Mouse (Mus musculus) bone marrow, adult 2 months (tissue): ENCODE data around the gene Klhl41. TPM values are rescaled to one million over a fixed set of nuclear protein-coding genes. Genes with fewer than 3 reads are reported as not detected.
"Not testable (repeated sequence)": the region's sequence is repeated elsewhere in the genome, so short reads cannot be mapped to it uniquely, and the experiment has no call there.

ENCODE experiments used
- H3K27ac ChIP-seq: fragments of 200-500 bp; 2 replicates; pipeline ENCODE4 v1.5.1; 2012; ENCODE audit warnings: low read depth, mild to moderate bottlenecking, control low read depth, inconsistent platforms, low read length; ENCODE audit not compliant: control insufficient read depth, poor library complexity, insufficient read depth
- H3K4me1 ChIP-seq: fragments of 200-500 bp; 2 replicates; pipeline ENCODE4 v1.6.1; 2011; ENCODE audit warnings: low read length; ENCODE audit not compliant: control insufficient read depth, insufficient read depth
- H3K4me3 ChIP-seq: fragments of 200-500 bp; replicated peaks from 2 replicates; pipeline ENCODE3; 2011; ENCODE audit warnings: mild to moderate bottlenecking, low read depth, low read length, control low read depth; ENCODE audit not compliant: control insufficient read depth
- CTCF ChIP-seq: fragments of 200-500 bp; IDR thresholded peaks from 2 replicates; pipeline ENCODE4 v1.5.1; 2011; ENCODE audit warnings: low read length, control low read depth; ENCODE audit not compliant: control insufficient read depth, insufficient read depth
- POLR2A ChIP-seq: fragments of 200-500 bp; IDR thresholded peaks from 2 replicates; pipeline ENCODE4 v1.6.1; 2011; ENCODE audit warnings: low read depth, mild to moderate bottlenecking, control low read depth, low read length, borderline replicate concordance; ENCODE audit not compliant: control insufficient read depth
- WGBS: fragments of 180-500 bp; shearing (Covaris S2); methylation state at CpG from one replicate; pipeline ENCODE4 v1.1.7; 2018; 5-methylcytosine and 5-hydroxymethylcytosine counted together
- polyA plus RNA-seq: library from polyadenylated mRNA; stranded (reverse); fragments of >200 nt; gene quantifications from 2 replicates; pipeline ENCODE4 v1.2.4, GENCODE M21; 2011; ENCODE audit warnings: low replicate concordance; ENCODE audit not compliant: missing spikeins, insufficient read depth, insufficient read length

Klhl41 gene
- 0.60 TPM in 1 of 2 replicates, not detected in the other for polyA plus RNA-seq

DNA sequence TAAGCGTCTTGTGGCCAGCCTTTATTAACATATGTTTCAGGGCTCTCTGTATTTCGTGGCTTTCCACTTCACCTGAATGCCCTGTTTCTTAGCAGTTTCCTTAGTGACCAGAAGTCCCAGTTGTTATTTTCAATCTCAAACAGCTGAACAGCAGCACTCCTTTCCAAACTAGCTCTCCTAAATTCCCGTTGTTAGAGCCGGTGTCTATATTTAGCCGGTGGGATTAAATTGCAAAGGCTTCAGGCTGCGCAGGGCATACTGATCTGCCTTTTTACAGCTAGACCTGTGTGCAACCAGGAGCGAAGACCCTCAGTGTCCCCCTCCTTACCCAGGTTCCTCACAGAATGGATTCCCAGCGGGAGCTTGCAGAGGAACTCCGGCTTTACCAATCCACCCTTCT is at the start of gene Klhl41:
Gene Klhl41, plus strand, starts transcription at position 268 of the 400 bp plus-strand sequence.
- Histone ChIP-seq H3K27ac (no peak within 1 kb of the TSS), H3K4me3 (no peak within 1 kb of the TSS), H3K4me1 (no peaks in the 10 kb centered on the region)
- 85% methylated on average over 9 of the region's 9 CpGs for WGBS
- no peak for TF ChIP-seq POLR2A
- no peak for TF ChIP-seq CTCF

DNA sequence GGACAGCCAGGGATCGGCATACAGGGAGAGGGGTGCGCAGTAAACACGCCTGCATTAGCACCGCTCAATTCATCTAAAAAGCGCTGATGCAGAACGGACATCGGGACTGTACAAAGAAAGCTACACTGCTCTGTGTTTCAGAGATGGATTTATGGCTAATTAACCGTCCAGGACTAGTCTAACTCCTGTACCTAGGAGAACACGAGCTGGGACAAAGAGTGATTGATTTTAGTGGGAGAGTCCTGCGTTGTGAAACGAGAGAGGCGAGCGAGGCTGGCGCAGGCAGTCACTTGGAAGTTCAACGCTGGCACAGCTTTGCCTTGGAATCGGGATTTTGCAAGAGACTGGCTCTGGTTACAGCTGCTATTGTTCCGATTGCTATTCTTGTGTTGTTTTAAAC is 40.7 kb upstream of the Klhl41 start:
- no peak for TF ChIP-seq CTCF
- no peak for TF ChIP-seq POLR2A
- 87% methylated on average over 17 of the region's 17 CpGs for WGBS
- Histone ChIP-seq H3K4me1 (no peaks in the 10 kb centered on the region), H3K4me3 (no peak overlapping the region), H3K27ac (no peak overlapping the region)

DNA sequence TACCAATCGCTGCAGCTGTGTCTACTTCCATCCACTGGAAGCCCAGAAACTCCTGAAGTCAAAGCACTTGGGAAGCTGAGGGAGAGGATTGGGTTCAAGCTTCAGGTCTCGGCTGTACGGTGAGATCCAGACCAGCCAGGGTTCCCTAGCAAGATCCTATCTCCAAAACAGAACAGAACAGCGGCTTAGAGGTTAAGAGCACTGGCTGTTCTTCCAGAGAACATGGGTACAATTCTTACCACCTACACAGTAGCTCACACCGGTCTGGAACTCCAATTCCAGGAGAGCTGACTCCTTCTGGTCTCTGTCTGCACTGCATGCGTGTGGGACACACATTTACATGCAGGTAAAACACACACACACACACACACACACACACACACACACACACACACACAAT is 40.0 kb upstream of the Klhl41 start:
- H3K4me3 ChIP-seq: no peak overlapping the region
- H3K4me1 ChIP-seq: no peaks in the 10 kb centered on the region
- WGBS: 84% methylated on average over 6 of the region's 6 CpGs
- H3K27ac ChIP-seq: no peak overlapping the region
- no peak for TF ChIP-seq POLR2A
- TF ChIP-seq CTCF: no peak

DNA sequence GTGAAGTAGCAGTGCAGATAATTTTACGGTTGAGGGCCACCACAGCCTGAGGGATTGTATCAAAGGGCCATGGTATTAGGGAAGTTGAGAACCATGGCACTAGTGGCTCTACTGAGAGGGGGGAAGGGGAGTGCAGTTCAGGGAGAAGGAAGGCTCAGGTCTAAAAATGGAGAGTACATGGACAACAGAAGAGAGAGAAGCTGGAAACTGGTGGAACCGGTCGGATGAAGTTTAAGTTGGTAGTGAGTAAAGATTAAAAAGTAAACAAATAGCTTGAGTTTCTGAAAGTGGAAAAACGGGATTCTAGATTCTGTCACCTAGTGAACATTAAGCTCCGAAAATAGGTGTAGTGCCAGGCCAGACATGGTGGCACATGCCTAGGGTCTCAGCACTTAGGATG is 39.1 kb upstream of the Klhl41 start:
- WGBS: 83% methylated on average over 5 of the region's 5 CpGs
- no peak overlapping the region for H3K4me3 ChIP-seq
- TF ChIP-seq CTCF (no peak), POLR2A (no peak)
- H3K4me1 ChIP-seq: no peaks in the 10 kb centered on the region
- H3K27ac ChIP-seq: no peak overlapping the region

DNA sequence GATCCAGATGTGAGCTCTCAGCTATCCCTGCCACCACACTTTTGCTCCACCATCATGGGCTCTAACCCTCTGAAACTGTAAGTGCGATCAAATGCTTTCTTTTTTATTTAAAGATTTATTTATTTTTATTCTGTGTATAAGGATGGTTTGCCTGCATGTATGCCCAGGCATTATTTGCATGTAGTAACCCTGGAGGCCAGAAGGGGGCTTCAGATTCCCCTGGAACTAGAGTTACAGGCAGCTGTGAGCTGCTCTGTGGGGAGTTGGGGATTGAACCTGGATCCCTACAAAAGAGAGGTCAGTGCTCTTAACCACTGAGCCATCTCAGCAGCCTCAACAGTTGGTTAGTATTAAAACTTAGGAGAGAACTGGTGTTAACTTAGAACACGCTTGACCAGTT is 38.5 kb upstream of the Klhl41 start:
- Histone ChIP-seq H3K4me3 (no peak overlapping the region), H3K4me1 (no peaks in the 10 kb centered on the region), H3K27ac (no peak overlapping the region)
- 76% methylated on average over 2 of the region's 2 CpGs for WGBS
- TF ChIP-seq POLR2A (no peak), CTCF (0 out of 2 replicates have a peak, but pooled peaks have one; percentile 4)

DNA sequence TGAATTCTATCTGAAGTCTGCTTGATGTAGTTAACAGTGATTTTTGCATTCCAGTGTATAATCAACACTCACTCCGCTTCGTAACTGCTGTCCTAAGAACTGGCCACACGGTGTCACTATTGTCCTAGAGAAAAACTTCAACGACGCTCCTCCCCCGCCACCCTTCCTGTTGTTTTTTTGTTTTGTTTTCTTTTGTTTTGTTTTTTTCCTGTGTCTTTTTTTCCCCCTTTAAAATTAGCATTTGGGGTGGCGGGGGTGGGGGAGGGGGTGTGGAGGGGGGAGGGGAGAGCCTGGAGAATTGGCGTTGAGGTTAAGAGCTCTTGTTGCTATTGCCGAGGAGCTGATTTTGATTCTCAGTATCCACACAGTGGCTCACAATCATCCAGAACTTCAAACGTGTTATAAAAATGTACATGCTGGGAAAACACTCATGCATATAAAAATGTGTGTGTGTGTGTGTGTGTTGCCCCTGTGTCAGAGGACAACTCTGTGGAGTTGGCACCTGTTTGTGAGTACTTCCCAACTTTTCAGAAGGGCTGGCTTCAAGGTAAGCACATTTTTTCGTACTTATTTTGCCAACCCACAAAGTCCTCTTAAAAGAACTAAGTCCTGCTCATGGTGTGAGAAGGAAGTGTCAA is 34.7 kb upstream of the Klhl41 start:
- WGBS: 1% methylated on average over 11 of the region's 11 CpGs
- TF ChIP-seq CTCF (peak; percentile 66), POLR2A (no peak)
- Histone ChIP-seq H3K4me3 (peak overlapping the region; percentile 33), H3K4me1 (no peaks in the 10 kb centered on the region), H3K27ac (no peak overlapping the region)

DNA sequence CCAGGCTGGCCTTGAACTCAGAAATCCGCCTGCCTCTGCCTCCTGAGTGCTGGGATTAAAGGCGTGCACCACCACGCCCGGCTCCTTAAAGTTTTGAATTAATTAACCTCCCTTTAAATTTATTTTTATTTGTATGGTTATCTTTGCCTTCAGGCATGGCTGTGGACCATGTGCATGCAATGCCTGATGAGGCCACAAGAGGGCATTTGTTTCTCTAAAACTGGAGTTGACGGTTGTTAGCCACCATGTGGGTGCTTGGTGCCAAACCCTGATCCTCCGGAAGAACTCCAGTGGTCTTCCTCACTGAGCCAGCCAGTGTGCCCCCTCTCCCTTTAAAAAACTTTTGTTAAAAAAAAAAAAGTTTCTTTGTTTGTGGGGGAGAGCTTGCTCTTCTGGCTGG is 34.1 kb upstream of the Klhl41 start:
- no peak overlapping the region for H3K4me3 ChIP-seq
- TF ChIP-seq CTCF (peak; percentile 47), POLR2A (no peak)
- WGBS: 53% methylated on average over 6 of the region's 6 CpGs
- H3K4me1 ChIP-seq: no peaks in the 10 kb centered on the region
- no peak overlapping the region for H3K27ac ChIP-seq

DNA sequence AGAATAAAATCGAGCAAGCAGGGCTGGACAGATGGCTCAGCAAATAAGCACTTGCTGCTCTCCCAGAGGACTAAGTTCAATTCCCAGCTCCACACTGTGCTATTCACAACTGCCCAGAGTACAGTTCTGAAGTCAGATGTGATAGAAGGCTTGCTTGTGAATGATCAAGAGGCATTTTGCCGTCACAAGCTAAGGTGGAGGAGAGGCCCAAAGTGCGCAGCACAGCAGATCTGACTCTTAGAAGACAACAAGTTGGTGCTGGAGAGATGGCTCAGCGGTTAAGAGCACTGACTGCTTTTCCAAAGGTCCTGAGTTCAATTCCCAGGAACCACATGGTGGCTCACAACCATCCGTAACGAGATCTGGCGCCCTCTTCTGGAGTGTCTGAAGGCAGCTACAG is 31.9 kb upstream of the Klhl41 start:
- H3K4me1 ChIP-seq, H3K4me3 ChIP-seq, H3K27ac ChIP-seq: not testable (repeated sequence)
- WGBS: 77% methylated on average over 7 of the region's 7 CpGs

DNA sequence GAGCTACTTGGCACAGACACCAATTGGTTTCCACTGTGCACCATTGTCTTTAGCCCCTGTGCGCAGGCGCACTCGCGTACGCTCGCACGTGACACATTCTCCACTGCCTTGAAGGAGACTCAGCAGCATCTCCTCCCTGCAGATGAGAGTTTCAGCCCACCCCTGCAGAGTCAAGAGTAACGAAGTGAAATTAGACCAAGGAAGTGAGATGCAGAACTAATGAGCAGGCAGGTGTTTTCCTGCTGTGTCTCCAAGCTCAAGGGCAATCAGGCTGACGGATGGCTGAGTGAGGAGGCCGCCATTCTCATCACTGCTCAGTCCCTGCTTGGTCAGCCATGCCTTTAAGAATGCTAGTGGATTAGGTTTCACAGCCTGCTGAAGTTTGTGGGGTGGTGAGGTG is 29.8 kb upstream of the Klhl41 start:
- TF ChIP-seq POLR2A (no peak), CTCF (no peak)
- H3K4me1 ChIP-seq: no peaks in the 10 kb centered on the region
- no peak overlapping the region for H3K27ac ChIP-seq
- H3K4me3 ChIP-seq: no peak overlapping the region
- 68% methylated on average over 10 of the region's 10 CpGs for WGBS
